Mouse (Mus musculus) hindbrain, embryonic 13.5 days (tissue): ENCODE results near the gene Serpinb6b. TPM values are rescaled to one million over a fixed set of nuclear protein-coding genes. Genes with fewer than 3 reads are reported as not detected.
A peak's percentile ranks its signal among the peaks of the same experiment; 100 is the strongest.
"Not testable (repeated sequence)": the region's sequence is repeated elsewhere in the genome, so short reads cannot be mapped to it uniquely, and the experiment has no call there.

Experiments used
- ATAC-seq: fragments of 200-750 bp; cut with Nextera tagmentation; 2 replicates; pipeline ENCODE4 v1.8.0; 2017; ENCODE audit warnings: moderate TSS enrichment; ENCODE audit not compliant: low FRiP score
- H3K27ac ChIP-seq: fragments of 300-500 bp; sonication (generic); 2 replicates; pipeline ENCODE4 v1.5.1; 2015; ENCODE audit warnings: inconsistent platforms, mild to moderate bottlenecking, moderate library complexity
- H3K27me3 ChIP-seq: fragments of 300-500 bp; sonication (generic); 2 replicates; pipeline ENCODE4 v1.6.1; 2015; ENCODE audit warnings: mild to moderate bottlenecking, inconsistent platforms
- H3K36me3 ChIP-seq: fragments of 300-500 bp; sonication (generic); 2 replicates; pipeline ENCODE4 v1.6.1; 2015; ENCODE audit warnings: mild to moderate bottlenecking, inconsistent platforms
- H3K4me1 ChIP-seq: fragments of 300-500 bp; sonication (generic); replicated peaks from 2 replicates; pipeline ENCODE4 v1.6.1; 2015; ENCODE audit warnings: inconsistent platforms
- H3K4me2 ChIP-seq: fragments of 300-500 bp; sonication (generic); 2 replicates; pipeline ENCODE4 v1.6.1; 2015; ENCODE audit warnings: inconsistent platforms, mild to moderate bottlenecking, moderate library complexity
- H3K4me3 ChIP-seq: fragments of 300-500 bp; sonication (generic); 2 replicates; pipeline ENCODE4 v1.5.1; 2015; ENCODE audit warnings: mild to moderate bottlenecking, inconsistent platforms
- H3K9ac ChIP-seq: fragments of 300-500 bp; sonication (generic); 2 replicates; pipeline ENCODE4 v1.6.1; 2015; ENCODE audit warnings: mild to moderate bottlenecking, inconsistent platforms
- H3K9me3 ChIP-seq: fragments of 300-500 bp; sonication (generic); 2 replicates; pipeline ENCODE4 v1.6.1; 2016; ENCODE audit warnings: inconsistent platforms
- WGBS: fragments of 180-500 bp; shearing (Covaris S2); methylation state at CpG from one replicate; pipeline ENCODE4 v1.1.7; 2015; 5-methylcytosine and 5-hydroxymethylcytosine counted together
- polyA plus RNA-seq: library from polyadenylated mRNA; unstranded; fragments of >200 nt; fragmentation: Nextera tagmentation; extraction: Ambion mirVana; gene quantifications from 2 replicates; pipeline ENCODE4 v1.2.1, GENCODE M21; 2015

The Serpinb6b gene
- 1.4 and 2.0 TPM in 2 replicates for polyA plus RNA-seq

GRCm38 (mm10) chr13:32964989-32965811 is at the start of gene Serpinb6b:
TSS of gene Serpinb6b (plus strand) at chr13:32965209.
- ATAC-seq, result peak; percentile 43; the same call in 1 of the 2 replicates

GRCm38 (mm10) chr13:32922622-32923021 is 42.4 kb upstream of the Serpinb6b start:
- Histone ChIP-seq H3K4me2 (no peak overlapping the region), H3K9ac (no peak overlapping the region), H3K27me3 (no peaks in the 10 kb centered on the region), H3K4me1 (no peaks in the 10 kb centered on the region), H3K9me3 (no peaks in the 10 kb centered on the region), H3K4me3 (no peak overlapping the region), H3K36me3 (no peaks in the 10 kb centered on the region), H3K27ac (no peak overlapping the region)
- ATAC-seq, result no peak

More at GRCm38 (mm10) chr13:32964989-32965811, at the start of gene Serpinb6b:
- H3K4me1 ChIP-seq, result no peaks in the 10 kb centered on the region
- peak within 1 kb of the TSS; percentile 35 for H3K4me2 ChIP-seq
- no peak within 1 kb of the TSS for H3K9ac ChIP-seq
- H3K4me3 ChIP-seq, result peak within 1 kb of the TSS; percentile 20
- no peaks in the 10 kb centered on the region for H3K27me3 ChIP-seq
- H3K27ac ChIP-seq, result no peak within 1 kb of the TSS
- no peaks in the 10 kb centered on the region for H3K36me3 ChIP-seq
- no peaks in the 10 kb centered on the region for H3K9me3 ChIP-seq
- 51% methylated on average over 16 of the region's 16 CpGs for WGBS

- Histone ChIP-seq H3K36me3 (no peaks in the 10 kb centered on the region), H3K4me1 (no peaks in the 10 kb centered on the region), H3K4me2 (no peak overlapping the region), H3K27me3 (no peaks in the 10 kb centered on the region), H3K27ac (no peak overlapping the region), H3K9me3 (no peaks in the 10 kb centered on the region), H3K9ac (no peak overlapping the region), H3K4me3 (no peak overlapping the region)
- no peak for ATAC-seq
- WGBS, result 63% methylated on average over 7 of the region's 7 CpGs
Observed at GRCm38 (mm10) chr13:32924578-32925360, 40.2 kb upstream of the Serpinb6b start.

DNA sequence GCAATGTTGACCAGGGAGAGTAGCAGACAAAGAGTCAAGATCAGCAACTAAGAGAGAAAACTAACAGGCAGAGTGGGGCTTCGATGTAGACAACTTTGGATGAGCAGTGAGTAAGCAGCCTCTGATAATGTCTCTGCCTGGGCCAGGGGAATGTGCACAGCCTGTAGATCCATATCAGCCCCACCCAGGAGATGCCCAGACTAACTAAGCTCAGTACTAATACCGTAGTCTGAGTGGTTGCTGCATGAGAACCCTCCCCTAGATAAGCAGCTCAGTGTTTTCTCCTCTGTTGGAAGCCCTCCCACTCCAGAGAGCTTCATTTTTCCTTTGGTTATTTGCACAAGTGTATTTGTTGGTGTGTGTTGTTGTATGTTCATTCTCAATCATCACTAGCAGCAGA is 38.3 kb upstream of the Serpinb6b start:
- no peak overlapping the region for H3K27ac ChIP-seq
- 83% methylated on average over 2 of the region's 2 CpGs for WGBS
- H3K4me2 ChIP-seq, result no peak overlapping the region
- H3K36me3 ChIP-seq, result no peaks in the 10 kb centered on the region
- H3K9me3 ChIP-seq, result no peaks in the 10 kb centered on the region
- ATAC-seq, result no peak
- no peaks in the 10 kb centered on the region for H3K27me3 ChIP-seq
- H3K4me1 ChIP-seq, result no peaks in the 10 kb centered on the region
- H3K4me3 ChIP-seq, result no peak overlapping the region
- H3K9ac ChIP-seq, result no peak overlapping the region

GRCm38 (mm10) chr13:32927241-32927640 is 37.8 kb upstream of the Serpinb6b start:
- no peak overlapping the region for H3K4me2 ChIP-seq
- H3K27ac ChIP-seq, result no peak overlapping the region
- H3K9ac ChIP-seq, result no peak overlapping the region
- H3K9me3 ChIP-seq, result no peaks in the 10 kb centered on the region
- WGBS, result 69% methylated on average over 1 of the region's 1 CpGs
- H3K27me3 ChIP-seq, result no peaks in the 10 kb centered on the region
- H3K4me3 ChIP-seq, result no peak overlapping the region
- no peaks in the 10 kb centered on the region for H3K36me3 ChIP-seq
- no peaks in the 10 kb centered on the region for H3K4me1 ChIP-seq
- ATAC-seq, result no peak

DNA sequence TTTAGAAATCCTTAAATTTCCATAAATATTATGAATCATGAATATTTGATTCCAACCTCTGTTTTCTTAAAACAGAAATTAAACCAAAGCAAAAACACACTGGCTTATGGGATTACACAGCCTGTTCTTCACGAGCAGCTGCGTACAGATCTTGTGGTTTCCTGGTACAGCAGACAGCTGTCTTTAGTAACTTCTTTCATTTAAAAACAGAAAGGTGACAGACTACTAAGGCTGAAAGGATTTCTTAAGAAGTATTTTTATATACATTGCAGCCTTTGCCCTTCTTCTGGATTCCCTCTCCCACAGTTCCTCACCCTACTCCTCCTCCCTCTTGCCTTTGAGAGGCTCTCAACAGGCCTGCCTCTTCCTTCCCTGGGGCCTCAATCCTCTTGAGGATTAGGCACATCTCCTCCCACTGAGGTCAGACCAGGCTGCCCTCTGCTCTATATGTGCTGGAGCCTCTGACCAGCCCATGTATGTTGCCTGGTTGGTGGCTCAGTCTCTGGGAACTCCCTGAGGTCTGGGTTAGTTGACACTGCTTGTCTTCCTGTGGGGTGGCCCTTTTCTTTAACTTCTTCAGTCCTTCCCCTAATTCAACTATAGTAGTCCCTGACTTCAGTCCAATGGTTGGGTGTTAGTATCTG is 35.8 kb upstream of the Serpinb6b start:
- Histone ChIP-seq H3K27ac (no peak overlapping the region), H3K27me3 (no peaks in the 10 kb centered on the region), H3K4me1 (no peaks in the 10 kb centered on the region), H3K36me3 (no peaks in the 10 kb centered on the region), H3K9me3 (no peaks in the 10 kb centered on the region), H3K4me2 (no peak overlapping the region), H3K9ac (no peak overlapping the region), H3K4me3 (no peak overlapping the region)
- ATAC-seq, result no peak
- WGBS, result 90% methylated on average over 2 of the region's 2 CpGs

GRCm38 (mm10) chr13:32934706-32935381 is 30.2 kb upstream of the Serpinb6b start:
- H3K27me3 ChIP-seq, result no peaks in the 10 kb centered on the region
- H3K4me2 ChIP-seq, result no peak overlapping the region
- WGBS, result 48% methylated on average over 1 of the region's 1 CpGs
- no peak overlapping the region for H3K27ac ChIP-seq
- no peak overlapping the region for H3K4me3 ChIP-seq
- no peaks in the 10 kb centered on the region for H3K9me3 ChIP-seq
- no peaks in the 10 kb centered on the region for H3K4me1 ChIP-seq
- no peak for ATAC-seq
- no peak overlapping the region for H3K9ac ChIP-seq
- no peaks in the 10 kb centered on the region for H3K36me3 ChIP-seq

GRCm38 (mm10) chr13:32938275-32938674 is 26.7 kb upstream of the Serpinb6b start:
- not testable (repeated sequence) for H3K27me3 ChIP-seq, H3K27ac ChIP-seq, H3K4me2 ChIP-seq, ATAC-seq, H3K4me3 ChIP-seq, H3K9ac ChIP-seq, H3K9me3 ChIP-seq, H3K36me3 ChIP-seq, H3K4me1 ChIP-seq
- 84% methylated on average over 4 of the region's 4 CpGs for WGBS

DNA sequence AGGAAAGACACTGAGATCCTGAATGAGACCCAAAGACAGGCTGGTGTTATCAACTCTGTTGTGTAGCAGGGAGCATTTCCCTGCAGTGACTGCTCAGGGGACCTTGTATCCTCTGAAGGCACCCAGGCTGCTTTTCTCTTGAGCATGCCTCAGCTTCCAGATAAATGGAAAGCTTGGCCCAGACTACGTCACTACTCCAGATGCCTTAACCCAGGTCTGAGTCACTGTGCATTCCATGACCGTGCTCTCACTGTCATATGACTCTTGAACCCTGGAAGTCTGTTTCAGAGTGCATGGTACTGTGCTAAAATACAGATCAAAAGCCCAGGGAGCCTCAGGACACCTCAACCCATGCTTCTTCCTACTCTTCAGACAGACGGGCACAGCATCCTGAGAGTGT is 25.8 kb upstream of the Serpinb6b start:
- not testable (repeated sequence) for H3K27ac ChIP-seq, H3K4me2 ChIP-seq, ATAC-seq, H3K9me3 ChIP-seq, H3K9ac ChIP-seq, H3K4me1 ChIP-seq, H3K36me3 ChIP-seq, H3K4me3 ChIP-seq, H3K27me3 ChIP-seq
- 79% methylated on average over 3 of the region's 3 CpGs for WGBS

GRCm38 (mm10) chr13:32956537-32956936 is 8.5 kb upstream of the Serpinb6b start:
- no peak for ATAC-seq
- Histone ChIP-seq H3K4me1 (no peaks in the 10 kb centered on the region), H3K9ac (no peak overlapping the region), H3K27ac (no peak overlapping the region), H3K4me3 (no peak overlapping the region), H3K9me3 (no peaks in the 10 kb centered on the region), H3K27me3 (no peaks in the 10 kb centered on the region), H3K4me2 (no peak overlapping the region), H3K36me3 (no peaks in the 10 kb centered on the region)
- 76% methylated on average over 4 of the region's 4 CpGs for WGBS

DNA sequence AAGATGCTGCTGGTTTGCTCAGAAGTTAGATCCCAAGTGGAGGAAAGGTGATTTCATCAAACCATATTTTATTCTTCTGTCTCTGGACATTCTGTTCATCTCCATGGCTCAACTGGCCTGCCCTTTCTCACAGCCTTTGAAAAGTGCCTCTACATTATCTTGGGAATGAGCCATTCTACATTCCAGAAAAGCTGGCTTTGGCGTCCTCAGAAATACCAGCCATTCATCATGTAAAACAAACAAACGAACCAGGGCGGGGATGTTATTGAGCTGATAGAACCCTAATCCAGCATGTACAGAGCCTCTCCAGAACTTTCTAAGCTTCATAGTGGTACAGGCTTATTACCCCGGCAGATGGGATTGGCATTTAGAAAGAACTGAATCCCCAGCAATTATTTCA is 7.1 kb upstream of the Serpinb6b start:
- Histone ChIP-seq H3K27ac (no peak overlapping the region), H3K4me2 (no peak overlapping the region), H3K9me3 (no peaks in the 10 kb centered on the region), H3K4me3 (no peak overlapping the region), H3K9ac (no peak overlapping the region), H3K27me3 (no peaks in the 10 kb centered on the region), H3K36me3 (no peaks in the 10 kb centered on the region), H3K4me1 (no peaks in the 10 kb centered on the region)
- no peak for ATAC-seq
- WGBS, result 79% methylated on average over 4 of the region's 4 CpGs

DNA sequence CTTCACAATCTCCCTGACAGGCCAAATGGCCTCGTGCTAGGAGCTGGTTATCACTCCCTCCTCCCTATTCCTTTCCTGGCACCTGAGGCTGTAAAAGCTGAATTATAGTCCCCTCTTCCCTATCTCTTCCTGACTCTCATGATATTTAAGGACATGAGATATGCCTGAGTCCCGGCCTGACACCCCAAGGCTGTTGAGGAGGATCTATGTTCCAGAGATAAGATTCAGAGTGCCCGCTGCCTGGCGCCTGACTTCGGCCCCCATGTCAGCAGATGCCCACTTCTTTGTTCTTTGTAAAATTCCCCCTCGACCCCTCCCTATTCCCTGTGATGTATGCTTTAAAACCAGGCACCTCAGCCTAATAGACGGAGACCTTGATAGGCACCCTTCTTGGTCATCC is 6.5 kb upstream of the Serpinb6b start:
- not testable (repeated sequence) for H3K4me2 ChIP-seq, H3K36me3 ChIP-seq, H3K27ac ChIP-seq, H3K27me3 ChIP-seq, H3K9ac ChIP-seq, H3K4me3 ChIP-seq, H3K9me3 ChIP-seq, H3K4me1 ChIP-seq, ATAC-seq
- 88% methylated on average over 7 of the region's 7 CpGs for WGBS
